Mouse (Mus musculus): ENCODE data around the gene Amh.

DNA sequence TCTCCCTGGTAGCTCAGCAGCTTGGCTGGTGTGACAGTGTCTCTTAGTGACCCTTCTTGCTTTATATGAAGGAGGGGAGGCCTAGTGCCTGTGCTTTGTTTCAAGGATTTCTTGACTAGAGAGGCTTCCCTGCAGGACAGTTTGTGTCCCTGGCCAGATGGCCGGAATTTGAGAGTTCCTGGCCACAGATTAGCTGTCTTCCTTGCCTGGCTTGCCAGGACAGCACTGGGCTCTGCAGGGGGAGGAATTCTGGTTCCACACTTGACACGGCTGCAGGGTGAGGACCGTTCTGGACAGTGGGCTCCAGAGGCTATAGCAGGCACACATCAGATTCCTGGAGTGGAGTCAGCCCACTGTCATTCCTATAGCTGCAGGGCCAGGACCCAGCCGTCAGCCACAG lies 29.3 kb upstream of the Amh start:
- TF ChIP-seq CTCF (IDR thresholded peaks at IDR 0.05; ENCODE audit: insufficient read depth, low read depth, low read length): no peak
- no peak for TF ChIP-seq POLR2A (IDR thresholded peaks at IDR 0.05; ENCODE audit: insufficient read depth, low read depth, low read length)

Measured in olfactory bulb, adult 2 months (tissue).